8 mouse cellular contexts compared by ENCODE assay signal in genomic region chr11:102556031-102556715, GRCm38 (mm10). TPM values are rescaled to one million over a fixed set of nuclear protein-coding genes. Genes with fewer than 3 reads are reported as not detected.
DNase-seq lines count a peak whose midpoint lies in the region; ATAC-seq and TF ChIP-seq lines count a peak whose summit lies in the region.

Gene Gpatch8, minus strand, starts transcription at chr11:102556392.

- under 1% methylated on average over 45 of the region's 55 CpGs for WGBS in forebrain, embryonic 11.5 days
- under 1% methylated on average over 55 of the region's 55 CpGs for WGBS in heart, embryonic 16.5 days
- WGBS in liver, embryonic 15.5 days (ENCODE audit: insufficient replicate concordance), result under 1% methylated on average over 52 of the region's 55 CpGs
- WGBS in neural tube, embryonic 12.5 days, result under 1% methylated on average over 49 of the region's 55 CpGs

- peak within 1 kb of the TSS; percentile 88 for H3K4me2 ChIP-seq in CH12.LX (ENCODE audit: insufficient read depth, low read depth, poor library complexity, severe bottlenecking)
- peak within 1 kb of the TSS; percentile 53 for H3K4me2 ChIP-seq in forebrain, embryonic 11.5 days (ENCODE audit: low read depth, low read length, severe bottlenecking)
- H3K4me2 ChIP-seq in heart, embryonic 16.5 days (ENCODE audit: low read depth, low read length), result peak within 1 kb of the TSS; percentile 88
- peak within 1 kb of the TSS; percentile 68 for H3K4me2 ChIP-seq in liver, embryonic 15.5 days
- peak within 1 kb of the TSS; percentile 65 for H3K4me2 ChIP-seq in neural tube, embryonic 12.5 days (replicated peaks)

- H3K27me3 ChIP-seq in CH12.LX (replicated peaks), result no peaks in the 10 kb centered on the region
- no peaks in the 10 kb centered on the region for H3K27me3 ChIP-seq in forebrain, embryonic 11.5 days (ENCODE audit: control insufficient read depth, insufficient read depth, low read length)
- H3K27me3 ChIP-seq in heart, embryonic 16.5 days (ENCODE audit: control insufficient read depth, insufficient read depth, low read length), result no peaks in the 10 kb centered on the region
- H3K27me3 ChIP-seq in liver, embryonic 15.5 days, result no peaks in the 10 kb centered on the region
- H3K27me3 ChIP-seq in neural tube, embryonic 12.5 days (replicated peaks), result no peaks in the 10 kb centered on the region

- TF ChIP-seq CTCF in CH12.LX (conservative IDR thresholded peaks at IDR 0.05 in 1 of 2, IDR thresholded peaks at IDR 0.05 in 1 of 2; ENCODE audit: low read depth in 2 of 2, low read length in 2 of 2), result no peak

- TF ChIP-seq EP300 in CH12.LX (IDR thresholded peaks at IDR 0.05; ENCODE audit: low read length), result no peak

- H3K4me3 ChIP-seq in CH12.LX (replicated peaks in 1 of 3; ENCODE audit: low read depth in 2 of 3, low read length in 2 of 3, poor library complexity in 1 of 3), result peak within 1 kb of the TSS; percentile 76 to 91 (median 78)
- H3K4me3 ChIP-seq in forebrain, embryonic 11.5 days (ENCODE audit: low read depth, low read length), result peak within 1 kb of the TSS; percentile 96
- H3K4me3 ChIP-seq in heart, embryonic 16.5 days (ENCODE audit: low read length), result peak within 1 kb of the TSS; percentile 95
- peak within 1 kb of the TSS; percentile 91 for H3K4me3 ChIP-seq in liver, embryonic 15.5 days (replicated peaks)
- H3K4me3 ChIP-seq in neural tube, embryonic 12.5 days, result peak within 1 kb of the TSS; percentile 96

- peak; percentile 92 for ATAC-seq in forebrain, embryonic 11.5 days (replicated peaks; ENCODE audit: low FRiP score)
- ATAC-seq in heart, embryonic 16.5 days (replicated peaks; ENCODE audit: extremely low read depth, insufficient read depth, low FRiP score), result peak; percentile 98
- peak; percentile 94 for ATAC-seq in liver, embryonic 15.5 days (ENCODE audit: insufficient read depth)
- peak; percentile 96 for ATAC-seq in neural tube, embryonic 12.5 days (ENCODE audit: low FRiP score, low read depth)

- H3K9me3 ChIP-seq in CH12.LX (replicated peaks; ENCODE audit: low read length), result no peaks in the 10 kb centered on the region
- no peaks in the 10 kb centered on the region for H3K9me3 ChIP-seq in forebrain, embryonic 11.5 days (ENCODE audit: control insufficient read depth, low read length)
- H3K9me3 ChIP-seq in heart, embryonic 16.5 days (replicated peaks; ENCODE audit: control insufficient read depth, low read length), result no peaks in the 10 kb centered on the region
- no peaks in the 10 kb centered on the region for H3K9me3 ChIP-seq in liver, embryonic 15.5 days (replicated peaks)
- H3K9me3 ChIP-seq in neural tube, embryonic 12.5 days, result no peaks in the 10 kb centered on the region

- H3K27ac ChIP-seq in CH12.LX (ENCODE audit: insufficient read depth, low read depth), result peak within 1 kb of the TSS; percentile 35; the same call in 1 of the 2 replicates
- H3K27ac ChIP-seq in forebrain, embryonic 11.5 days (ENCODE audit: low read depth, low read length), result peak within 1 kb of the TSS; percentile 92
- peak within 1 kb of the TSS; percentile 95 for H3K27ac ChIP-seq in heart, embryonic 16.5 days (ENCODE audit: low read length)
- H3K27ac ChIP-seq in liver, embryonic 15.5 days (replicated peaks), result peak within 1 kb of the TSS; percentile 89
- peak within 1 kb of the TSS; percentile 92 for H3K27ac ChIP-seq in neural tube, embryonic 12.5 days

- peak within 1 kb of the TSS; percentile 93 for H3K9ac ChIP-seq in CH12.LX (ENCODE audit: insufficient read depth, low read depth)
- peak within 1 kb of the TSS; percentile 98 for H3K9ac ChIP-seq in forebrain, embryonic 11.5 days (ENCODE audit: low read length)
- peak within 1 kb of the TSS; percentile 98 for H3K9ac ChIP-seq in heart, embryonic 16.5 days (ENCODE audit: low read length)
- H3K9ac ChIP-seq in liver, embryonic 15.5 days, result peak within 1 kb of the TSS; percentile 98
- peak within 1 kb of the TSS; percentile 98 for H3K9ac ChIP-seq in neural tube, embryonic 12.5 days

- H3K36me3 ChIP-seq in CH12.LX (replicated peaks in 1 of 2; ENCODE audit: control insufficient read depth in 1 of 2, insufficient read depth in 1 of 2, low read length in 1 of 2), result peaks cover 0 to 11% of the 10 kb centered on the region in 2 experiments
- H3K36me3 ChIP-seq in forebrain, embryonic 11.5 days (ENCODE audit: control insufficient read depth, insufficient read depth, low read length), result no peaks in the 10 kb centered on the region
- H3K36me3 ChIP-seq in heart, embryonic 16.5 days (ENCODE audit: control insufficient read depth, insufficient read depth), result no peaks in the 10 kb centered on the region
- peaks cover 8% of the 10 kb centered on the region; the same call in 1 of the 2 replicates for H3K36me3 ChIP-seq in liver, embryonic 15.5 days (replicated peaks)
- H3K36me3 ChIP-seq in neural tube, embryonic 12.5 days, result no peaks in the 10 kb centered on the region

- peak; percentile 96 for DNase-seq in CH12.LX (ENCODE audit: extremely low read depth)
- DNase-seq in c-Kit-positive CD71-positive TER-119-negative erythroid progenitor cells, embryonic 14.5 days (ENCODE audit: low read depth), result peak; percentile 72
- peak; percentile 98 for DNase-seq in forebrain, embryonic 11.5 days (ENCODE audit: low spot score)
- DNase-seq in kidney, postnatal 36 days, result peak; percentile 95 to 97
- DNase-seq in telencephalon, adult 2 months (ENCODE audit: low read depth, low spot score), result peak; percentile 96

- peaks cover 0 to 33% of the 10 kb centered on the region in 2 experiments; a peak in 3 of 4 replicates for H3K4me1 ChIP-seq in CH12.LX (ENCODE audit: control insufficient read depth in 1 of 2, insufficient read depth in 2 of 2)
- H3K4me1 ChIP-seq in forebrain, embryonic 11.5 days (replicated peaks; ENCODE audit: control insufficient read depth, insufficient read depth, low read length), result no peaks in the 10 kb centered on the region; the same call in 1 of the 2 replicates
- H3K4me1 ChIP-seq in heart, embryonic 16.5 days (ENCODE audit: control insufficient read depth, insufficient read depth, low read length), result peaks cover 15% of the 10 kb centered on the region
- H3K4me1 ChIP-seq in liver, embryonic 15.5 days (replicated peaks), result peaks cover 26% of the 10 kb centered on the region
- H3K4me1 ChIP-seq in neural tube, embryonic 12.5 days, result peaks cover 17% of the 10 kb centered on the region

- peaks cover 40% of the 10 kb centered on the region for H3K79me2 ChIP-seq in CH12.LX (replicated peaks; ENCODE audit: control insufficient read depth, extremely low read depth, insufficient read depth, poor library complexity, severe bottlenecking)

- peak; percentile 87 for TF ChIP-seq POLR2A in CH12.LX (IDR thresholded peaks at IDR 0.05; ENCODE audit: low read depth, low read length)

- dilution Hi-C loops in CH12.LX (cut with MboI; ENCODE audit: extremely low pct_ligation_motif_present, extremely low pct_unique_long_range_greater_than_20kb, low sequenced_read_pairs), result no loop called here

- in situ Hi-C loops in CH12.LX (cut with MboI; ENCODE audit: low pct_ligation_motif_present, low pct_unique_long_range_greater_than_20kb, low sequenced_read_pairs), result no loop called here

- no peak; the same call in 1 of the 2 replicates for TF ChIP-seq RAD21 in CH12.LX (IDR thresholded peaks at IDR 0.05; ENCODE audit: low read depth, low read length)

TF ChIP-seq in CH12.LX, 34 proteins besides CTCF, POLR2A, EP300 and RAD21 (continues in another document):
- TF ChIP-seq TBP (conservative IDR thresholded peaks at IDR 0.05; ENCODE audit: low read depth, low read length) (peak; percentile 95), ZMIZ1 (IDR thresholded peaks at IDR 0.05; ENCODE audit: low read depth, low read length) (peak; percentile 50; the same call in 1 of the 2 replicates), UBTF (IDR thresholded peaks at IDR 0.05; ENCODE audit: low read depth, low read length) (no peak; the same call in 1 of the 2 replicates), BHLHE40 (IDR thresholded peaks at IDR 0.05; ENCODE audit: low read depth, low read length) (peak; percentile 39), MAX (IDR thresholded peaks at IDR 0.05; ENCODE audit: low read length) (peak; percentile 73), MYC (IDR thresholded peaks at IDR 0.05; ENCODE audit: low read depth, low read length) (peak; percentile 39; the same call in 1 of the 2 replicates), NELFE (IDR thresholded peaks at IDR 0.05; ENCODE audit: low read depth, low read length) (peak; percentile 68; the same call in 1 of the 2 replicates), SIN3A (IDR thresholded peaks at IDR 0.05; ENCODE audit: low read length) (peak; percentile 84), HCFC1 (IDR thresholded peaks at IDR 0.05; ENCODE audit: low read depth, low read length) (peak; percentile 93), USF1 (IDR thresholded peaks at IDR 0.05; ENCODE audit: low read depth, low read length) (no peak), E2F4 (IDR thresholded peaks at IDR 0.05; ENCODE audit: insufficient replicate concordance, low read depth, low read length) (no peak), KAT2A (IDR thresholded peaks at IDR 0.05; ENCODE audit: insufficient replicate concordance, low read length) (peak; percentile 54; the same call in 1 of the 2 replicates), MEF2A (IDR thresholded peaks at IDR 0.05; ENCODE audit: borderline replicate concordance, low read depth, low read length) (peak; percentile 67; the same call in 1 of the 2 replicates), IRF4 (IDR thresholded peaks at IDR 0.05; ENCODE audit: low read depth, low read length) (peak; percentile 78), CHD2 (IDR thresholded peaks at IDR 0.05; ENCODE audit: low read length) (peak; percentile 70; the same call in 1 of the 2 replicates), ELF1 (IDR thresholded peaks at IDR 0.05; ENCODE audit: low read depth, low read length) (peak; percentile 90), MXI1 (IDR thresholded peaks at IDR 0.05; ENCODE audit: low read depth, low read length) (no peak; the same call in 1 of the 2 replicates), POLR2AphosphoS2 (IDR thresholded peaks at IDR 0.05; ENCODE audit: low read depth, low read length) (peak; percentile 76; the same call in 1 of the 2 replicates), MAZ (IDR thresholded peaks at IDR 0.05; ENCODE audit: low read depth, low read length) (peak; percentile 91; the same call in 1 of the 2 replicates), MAFK (IDR thresholded peaks at IDR 0.05; ENCODE audit: insufficient replicate concordance, low read length) (no peak), TCF12 (IDR thresholded peaks at IDR 0.05; ENCODE audit: low read depth, low read length) (peak; percentile 84)

RNA-seq across cellular contexts. Expression of gene Gpatch8, which starts in this region (rescaled TPM):
- total RNA-seq in CH12.LX (2012; rRNA removed), result 15.4 and 16.6 TPM in 2 replicates
- 10.2 and 11.5 TPM in 2 replicates for total RNA-seq in CH12.LX (2014; rRNA removed)
- 24.7 and 27.4 TPM in 2 replicates for polyA plus RNA-seq in CH12.LX (2012; ENCODE audit: insufficient read length, low read depth)
- polyA plus RNA-seq in forebrain, embryonic 11.5 days (2014; fragmentation: Nextera tagmentation; extraction: Ambion mirVana), result 52.4 and 54.5 TPM in 2 replicates
- 33.9 and 39.2 TPM in 2 replicates for polyA plus RNA-seq in heart, embryonic 16.5 days (2015; fragmentation: Nextera tagmentation; extraction: Ambion mirVana)
- 20.1 and 20.8 TPM in 2 replicates for polyA plus RNA-seq in liver, embryonic 15.5 days (2015; fragmentation: Nextera tagmentation; extraction: Ambion mirVana)
- 69.0 and 71.0 TPM in 2 replicates for polyA plus RNA-seq in neural tube, embryonic 12.5 days (2016; fragmentation: Nextera tagmentation; extraction: Ambion mirVana)

Comparison
In these comparisons a context has a peak if more than half of its experiments do, and no peak if none do; other contexts are left out.
1. Peak in every context shown above with its lines: DNase-seq, ATAC-seq, H3K4me3 ChIP-seq and H3K27ac ChIP-seq.
2. H3K27ac ChIP-seq: peak in every context shown above with its lines; median percentile 95 in heart, embryonic 16.5 days; 92 in forebrain, embryonic 11.5 days; 92 in neural tube, embryonic 12.5 days; 89 in liver, embryonic 15.5 days; 35 in CH12.LX.